Mouse (Mus musculus): ENCODE measurements around the gene Prkci.

Gene Prkci

GRCm38 (mm10) chr3:30995283-30995898, at the start of gene Prkci:
Gene Prkci, plus strand, starts transcription at chr3:30995747.
- DNase-seq = peak; percentile 98

GRCm38 (mm10) chr3:30951652-30952051, 43.9 kb upstream of the Prkci start:
- DNase-seq = peak; percentile 58

GRCm38 (mm10) chr3:30952273-30953070, 43.1 kb upstream of the Prkci start:
- no peak for DNase-seq

- no peak for DNase-seq
Observed at GRCm38 (mm10) chr3:30956327-30956726, 39.2 kb upstream of the Prkci start.

GRCm38 (mm10) chr3:30958709-30959108, 36.8 kb upstream of the Prkci start:
- DNase-seq = no peak

GRCm38 (mm10) chr3:30959868-30960831, 35.4 kb upstream of the Prkci start:
- DNase-seq = no peak

GRCm38 (mm10) chr3:30963100-30963499, 32.4 kb upstream of the Prkci start:
- no peak for DNase-seq

- DNase-seq = no peak
Observed at GRCm38 (mm10) chr3:30964216-30964615, 31.3 kb upstream of the Prkci start.

GRCm38 (mm10) chr3:30965644-30966043, 29.9 kb upstream of the Prkci start:
- DNase-seq = no peak

GRCm38 (mm10) chr3:30968531-30969092, 26.9 kb upstream of the Prkci start:
- peak; percentile 54 for DNase-seq

GRCm38 (mm10) chr3:30969104-30969581, 26.4 kb upstream of the Prkci start, which contains the start of gene Phc3:
Gene Phc3, minus strand, starts transcription at chr3:30969415.
- peak; percentile 94 for DNase-seq

GRCm38 (mm10) chr3:30975102-30975754, 20.3 kb upstream of the Prkci start:
- DNase-seq = peak; percentile 92

- DNase-seq = peak; percentile 79
Observed at GRCm38 (mm10) chr3:30976991-30977603, 18.4 kb upstream of the Prkci start.

- no peak for DNase-seq
Observed at GRCm38 (mm10) chr3:30981616-30982380, 13.7 kb upstream of the Prkci start.

GRCm38 (mm10) chr3:30982924-30983536, 12.5 kb upstream of the Prkci start:
- no peak for DNase-seq

- DNase-seq = peak; percentile 39
Observed at GRCm38 (mm10) chr3:30987396-30988318, 7.9 kb upstream of the Prkci start.

GRCm38 (mm10) chr3:30992161-30992560, 3.4 kb upstream of the Prkci start:
- DNase-seq = no peak

- DNase-seq = peak; percentile 42
Observed at GRCm38 (mm10) chr3:30993066-30993573, 2.4 kb upstream of the Prkci start.

GRCm38 (mm10) chr3:30994859-30995258, 688 bp upstream of the Prkci start:
- no peak for DNase-seq
